Mouse (Mus musculus) spleen, embryonic (tissue): Measurements from ENCODE around the gene Asic3.

Experiments used
- CTCF ChIA-PET: fragments of 350-600 bp; sonication (Branson Sonifier 250); formaldehyde crosslinking; loops from one replicate; lab custom pipeline; 2022; lab: Charles Lee

The Asic3 gene

GRCm38 (mm10) chr5:24446630-24447029, 33.4 kb downstream of the Asic3 start:
- CTCF ChIA-PET = interaction anchor here (0.5 to 1.6 kb wide), 2 partner anchors 21 to 508 kb away, joined by 3 to 5 read pairs; no protein-coding TSS in a partner anchor

GRCm38 (mm10) chr5:24447624-24448298, 34.6 kb downstream of the Asic3 start, which contains the start of gene Tmub1:
TSS of gene Tmub1 (minus strand) at chr5:24447854.
- CTCF ChIA-PET = interaction anchor here (0.6 to 1.6 kb wide), 2 partner anchors 22 to 972 kb away, joined by 3 to 4 read pairs; no protein-coding TSS in a partner anchor

GRCm38 (mm10) chr5:24451264-24452029, 38.3 kb downstream of the Asic3 start:
- CTCF ChIA-PET = interaction anchor here (0.7 to 0.8 kb wide), 2 partner anchors 13 to 34 kb away, joined by 3 read pairs; no protein-coding TSS in a partner anchor

- CTCF ChIA-PET = interaction anchor here (0.8 kb wide), 1 partner anchor 33 kb away, joined by 3 read pairs; no protein-coding TSS in a partner anchor
Observed at GRCm38 (mm10) chr5:24452030-24452690, 39.0 kb downstream of the Asic3 start, which contains the start of gene Agap3. TSS of gene Agap3 (plus strand) at chr5:24452177.

- CTCF ChIA-PET = no interaction called here
Observed at GRCm38 (mm10) chr5:24452691-24453233, 39.6 kb downstream of the Asic3 start.

- CTCF ChIA-PET = no interaction called here
Observed at GRCm38 (mm10) chr5:24453283-24453984, 40.2 kb downstream of the Asic3 start.

- CTCF ChIA-PET = interaction anchor here (0.6 kb wide), 1 partner anchor 40 kb away, joined by 3 read pairs; no protein-coding TSS in a partner anchor
Observed at GRCm38 (mm10) chr5:24453985-24454303, 40.8 kb downstream of the Asic3 start.

GRCm38 (mm10) chr5:24455076-24455475, 41.9 kb downstream of the Asic3 start:
- CTCF ChIA-PET = no interaction called here

GRCm38 (mm10) chr5:24455613-24456012, 42.4 kb downstream of the Asic3 start:
- CTCF ChIA-PET = no interaction called here

GRCm38 (mm10) chr5:24466762-24467161, 53.6 kb downstream of the Asic3 start:
- CTCF ChIA-PET = no interaction called here
